Mouse (Mus musculus): Measurements from ENCODE around the gene Psmb9.

GRCm38 (mm10) chr17:34225426-34225825 is 37.9 kb upstream of the Psmb9 start:
- TF ChIP-seq MYOG (IDR thresholded peaks at IDR 0.05; ENCODE audit: control insufficient read depth in 1 of 3, insufficient read depth in 1 of 3, insufficient read length in 2 of 3, low read depth in 2 of 3) (no peak), MYOD1 (IDR thresholded peaks at IDR 0.05; ENCODE audit: control insufficient read depth in 1 of 3, insufficient read length in 2 of 3, low read depth in 2 of 3) (no peak), POLR2A (IDR thresholded peaks at IDR 0.05; ENCODE audit: insufficient read length, low read depth) (no peak), CEBPB (IDR thresholded peaks at IDR 0.05; ENCODE audit: insufficient read depth, poor library complexity, severe bottlenecking) (no peak)

Data from myocyte (in vitro differentiated cells).